Mouse (Mus musculus) thymus, postnatal 14 days (tissue): ENCODE data around the gene Atg9a.
A peak's percentile ranks its signal among the peaks of the same experiment; 100 is the strongest.

Experiments
- DNase-seq: peaks from one replicate; pipeline ENCODE4 v3.0.0; 2021

Gene Atg9a

GRCm38 (mm10) chr1:75160256-75160617 lies 31.8 kb downstream of the Atg9a start:
- DNase-seq = no peak

GRCm38 (mm10) chr1:75159540-75160255 lies 32.3 kb downstream of the Atg9a start:
- DNase-seq = no peak

GRCm38 (mm10) chr1:75158990-75159389 lies 33.0 kb downstream of the Atg9a start:
- no peak for DNase-seq

- DNase-seq = no peak
Measured at GRCm38 (mm10) chr1:75155837-75156236, 36.2 kb downstream of the Atg9a start.

GRCm38 (mm10) chr1:75148727-75149126 lies 43.3 kb downstream of the Atg9a start:
- no peak for DNase-seq

GRCm38 (mm10) chr1:75147411-75148135 lies 44.4 kb downstream of the Atg9a start:
- no peak for DNase-seq

- DNase-seq = no peak
Measured at GRCm38 (mm10) chr1:75145589-75145988, 46.4 kb downstream of the Atg9a start.

- peak; percentile 98 for DNase-seq
Measured at GRCm38 (mm10) chr1:75142301-75143261, 49.4 kb downstream of the Atg9a start, which contains the start of the genes Cnppd1 and Retreg2. Cnppd1 (minus strand) TSS chr1:75142711. Retreg2 (plus strand) TSS chr1:75142778.

- peak; percentile 82 for DNase-seq
Measured at GRCm38 (mm10) chr1:75141486-75142190, 50.4 kb downstream of the Atg9a start.

GRCm38 (mm10) chr1:75140601-75141190 lies 51.3 kb downstream of the Atg9a start:
- peak; percentile 18 for DNase-seq

- no peak for DNase-seq
Measured at GRCm38 (mm10) chr1:75138448-75138847, 53.5 kb downstream of the Atg9a start.

- DNase-seq = no peak
Measured at GRCm38 (mm10) chr1:75136730-75137129, 55.3 kb downstream of the Atg9a start.

GRCm38 (mm10) chr1:75136293-75136692 lies 55.7 kb downstream of the Atg9a start:
- no peak for DNase-seq

- DNase-seq = no peak
Measured at GRCm38 (mm10) chr1:75133421-75134207, 58.4 kb downstream of the Atg9a start, which contains the start of gene Slc23a3. Slc23a3 (minus strand) TSS chr1:75133890.
